Mouse (Mus musculus) c-Kit-positive CD71-positive TER-119-negative erythroid progenitor cells, embryonic 14.5 days (primary cell): ENCODE measurements around the gene Ermap.

Experiments used
- DNase-seq: peaks from one replicate; pipeline ENCODE4 v3.0.0-alpha.2; 2013; ENCODE audit warnings: low read depth

Gene Ermap

DNA sequence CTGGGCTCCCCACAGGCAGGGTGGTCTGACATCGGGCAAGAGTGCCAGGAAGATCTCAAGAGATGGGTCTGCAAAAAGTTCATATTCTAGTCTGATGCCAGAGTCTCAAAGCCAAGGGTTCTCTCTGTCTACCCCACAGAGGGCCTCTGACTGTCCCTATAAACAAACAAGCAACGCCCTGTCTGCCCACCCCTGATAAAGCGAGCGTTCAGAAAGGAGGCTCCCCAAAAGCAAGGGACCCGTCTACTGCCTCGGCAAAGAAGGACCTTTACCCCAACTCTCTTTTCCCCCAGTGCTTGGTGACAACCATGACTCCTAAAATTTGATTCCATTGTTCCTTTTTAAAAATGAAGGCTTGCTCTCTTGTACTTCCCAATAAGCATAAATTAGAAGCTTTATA, at the start of gene Ermap:
Ermap (minus strand) TSS at position 148 of the 400 bp plus-strand sequence.
- peak; percentile 90 for DNase-seq

DNA sequence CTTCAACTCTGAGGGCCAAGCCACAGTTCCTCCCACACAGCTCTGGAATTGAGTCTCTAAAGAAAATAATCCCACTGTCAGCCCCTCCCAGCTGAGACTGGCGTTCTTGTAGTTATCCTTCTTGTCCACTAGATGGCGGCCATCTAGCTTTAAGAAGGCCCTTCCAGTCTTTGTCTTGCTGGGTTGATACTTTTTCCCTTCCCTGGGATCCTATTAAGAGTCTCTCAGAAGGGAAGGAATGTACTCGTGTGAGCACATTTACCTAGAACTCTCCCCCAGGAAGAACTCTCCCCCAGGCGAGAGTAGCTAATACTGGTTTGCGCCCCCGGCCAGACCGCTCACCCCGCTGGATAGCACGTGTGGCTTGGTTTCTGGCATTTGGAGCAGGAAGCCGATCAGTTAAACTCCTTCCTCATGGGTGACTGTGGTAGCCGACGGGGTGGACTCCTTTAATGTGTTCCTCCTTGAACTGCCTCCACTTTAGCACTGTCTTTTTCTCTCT, 49.4 kb upstream of the Ermap start:
- peak; percentile 72 for DNase-seq

DNA sequence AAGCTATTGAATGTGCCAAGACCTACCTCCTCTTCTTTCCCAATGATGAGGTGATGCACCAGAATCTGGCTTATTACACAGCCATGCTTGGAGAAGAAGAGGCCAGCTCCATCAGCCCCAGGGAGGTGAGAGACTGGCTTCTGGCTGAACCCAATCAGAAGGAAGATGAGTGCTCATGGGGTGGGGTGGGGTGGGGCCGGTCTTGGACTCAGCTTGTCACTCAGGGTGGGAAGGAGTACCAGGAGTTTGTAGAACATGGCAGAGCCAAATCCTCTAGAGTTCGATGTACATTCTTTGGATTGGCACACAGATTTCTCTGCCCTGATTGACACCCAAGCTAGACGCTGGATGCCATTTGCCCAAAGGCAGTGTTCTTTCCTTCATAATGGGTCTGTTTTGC, 48.9 kb upstream of the Ermap start:
- no peak for DNase-seq

DNA sequence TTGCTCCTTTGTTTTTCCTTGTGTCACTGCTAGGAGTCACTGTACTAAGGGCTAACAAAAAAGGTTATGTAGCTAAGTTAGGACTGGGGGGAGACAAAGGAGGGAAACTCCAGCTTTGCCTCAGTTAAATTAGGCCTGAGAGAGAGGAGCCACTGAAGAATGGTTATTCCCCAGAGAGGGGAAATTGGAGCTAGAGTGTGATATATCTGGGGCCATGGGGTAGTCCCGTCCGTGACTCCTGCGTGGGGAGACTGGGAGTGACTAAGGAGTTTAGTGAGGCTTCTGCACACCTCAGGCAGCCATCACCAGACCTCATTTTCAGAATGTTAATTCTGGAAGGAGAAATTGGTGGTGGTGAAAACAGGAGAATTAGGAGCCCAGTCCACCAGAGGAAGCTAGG, 44.5 kb upstream of the Ermap start:
- no peak for DNase-seq

DNA sequence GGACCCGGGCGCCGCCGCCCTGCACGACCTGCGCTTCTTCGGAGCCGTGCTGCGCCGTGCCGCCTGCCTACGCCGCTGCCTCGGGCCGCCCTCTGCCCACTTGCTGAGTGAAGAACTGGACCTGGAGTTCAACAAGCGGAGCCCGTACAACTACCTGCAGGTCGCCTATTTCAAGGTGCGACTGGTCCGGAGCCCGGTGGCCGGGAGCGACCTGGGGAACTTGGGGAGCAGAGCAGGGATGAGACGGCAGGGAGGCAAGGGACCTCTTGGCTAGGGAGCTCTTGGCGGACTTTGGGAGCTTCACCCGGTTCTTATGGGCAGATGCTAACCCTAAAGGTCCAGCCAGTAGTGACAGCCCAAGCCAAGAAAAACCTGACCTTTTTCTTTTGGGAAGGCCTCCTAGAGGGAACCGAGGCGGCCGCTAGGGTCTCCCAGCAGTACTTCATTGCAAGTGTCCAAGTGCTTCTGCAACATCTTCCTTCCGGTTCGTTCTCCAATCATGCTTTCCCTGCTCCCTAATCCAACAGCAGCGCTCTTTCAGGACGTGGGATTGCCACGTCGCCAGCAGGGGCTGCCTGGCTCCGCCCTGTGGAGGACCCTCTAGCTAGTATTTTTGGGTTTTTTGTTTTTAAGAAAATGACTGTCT, 43.6 kb upstream of the Ermap start:
- no peak for DNase-seq

DNA sequence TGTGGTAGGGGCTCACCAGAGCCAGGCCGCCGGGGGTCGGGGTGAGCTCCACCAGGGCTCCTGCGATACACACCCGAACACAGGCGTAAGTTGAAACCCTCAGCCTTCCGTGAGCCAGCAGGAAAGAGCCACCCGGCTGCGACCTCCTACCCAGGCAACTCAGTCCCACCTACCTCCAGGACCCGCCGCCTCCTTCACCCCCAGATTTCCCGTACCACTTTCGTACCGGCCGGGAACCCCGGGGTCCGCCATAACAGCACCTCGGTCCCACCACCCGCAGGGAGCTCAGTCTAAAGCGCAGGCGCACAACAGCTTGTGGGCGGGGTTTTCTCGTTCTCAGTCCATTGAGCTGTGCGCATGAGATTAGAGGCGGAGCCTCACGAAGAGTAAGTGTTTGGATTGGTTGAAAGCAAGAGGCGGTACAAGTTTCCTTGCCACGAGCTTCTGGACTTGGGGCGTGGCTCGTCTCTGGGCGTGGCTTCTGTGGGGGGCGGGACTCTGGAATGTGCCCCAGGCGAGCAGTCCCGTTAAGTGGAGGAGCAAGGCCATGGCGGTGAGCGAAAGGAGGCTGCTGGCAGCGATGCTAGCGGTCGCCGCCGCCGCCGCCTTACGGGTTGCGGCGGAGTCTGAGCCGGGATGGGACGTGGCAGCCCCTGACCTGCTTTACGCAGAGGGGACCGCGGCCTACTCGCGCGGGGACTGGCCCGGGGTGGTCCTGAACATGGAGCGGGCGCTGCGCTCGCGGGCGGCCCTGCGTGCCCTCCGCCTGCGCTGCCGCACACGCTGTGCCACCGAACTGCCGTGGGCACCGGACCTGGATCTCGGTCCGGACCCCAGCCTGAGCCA, 42.8 kb upstream of the Ermap start, which contains the start of the genes AU022252 and P3h1:
AU022252 (minus strand) TSS at position 303 of the 846 bp plus-strand sequence.
P3h1 (plus strand) TSS at position 506 of the 846 bp plus-strand sequence.
- peak; percentile 100 for DNase-seq

DNA sequence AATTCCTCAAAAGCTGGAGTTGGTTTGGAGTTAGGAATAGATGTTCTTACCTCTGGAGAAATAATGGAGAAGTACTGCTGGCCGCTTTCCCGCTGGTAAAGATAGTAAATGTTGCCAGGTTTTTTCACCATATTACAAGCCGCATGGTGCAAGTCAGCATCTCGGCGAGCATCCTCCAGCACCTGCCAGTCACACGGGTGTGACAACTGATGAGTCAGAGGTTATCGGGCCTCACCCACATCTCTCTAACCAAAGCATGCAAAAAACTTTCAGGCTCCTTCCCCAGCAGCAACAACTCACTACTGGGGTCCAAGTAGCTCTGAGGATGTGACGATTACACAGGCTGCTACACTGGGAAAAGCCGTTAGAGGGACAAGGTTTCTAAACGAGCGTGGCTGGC, 36.9 kb upstream of the Ermap start:
- DNase-seq, result no peak

DNA sequence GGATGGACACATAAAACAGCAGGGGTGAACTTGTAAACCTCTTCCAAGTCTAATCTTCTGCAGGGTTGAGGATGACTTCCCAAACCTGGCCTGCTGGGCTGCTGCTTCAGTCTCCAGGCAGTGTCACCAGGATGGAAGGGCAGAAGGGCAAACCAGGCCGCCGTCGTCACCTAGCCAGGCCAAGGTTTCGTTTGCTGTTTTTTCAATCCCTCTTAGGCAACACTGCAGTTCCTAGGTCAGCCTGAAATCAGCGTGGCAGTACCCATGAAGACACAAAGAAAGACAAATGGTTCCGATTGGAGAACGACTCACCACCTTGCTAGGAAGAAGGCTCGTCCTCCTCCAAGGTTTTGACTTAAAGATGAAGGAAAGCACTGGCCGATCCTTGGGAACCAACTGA, 35.9 kb upstream of the Ermap start:
- DNase-seq, result no peak

DNA sequence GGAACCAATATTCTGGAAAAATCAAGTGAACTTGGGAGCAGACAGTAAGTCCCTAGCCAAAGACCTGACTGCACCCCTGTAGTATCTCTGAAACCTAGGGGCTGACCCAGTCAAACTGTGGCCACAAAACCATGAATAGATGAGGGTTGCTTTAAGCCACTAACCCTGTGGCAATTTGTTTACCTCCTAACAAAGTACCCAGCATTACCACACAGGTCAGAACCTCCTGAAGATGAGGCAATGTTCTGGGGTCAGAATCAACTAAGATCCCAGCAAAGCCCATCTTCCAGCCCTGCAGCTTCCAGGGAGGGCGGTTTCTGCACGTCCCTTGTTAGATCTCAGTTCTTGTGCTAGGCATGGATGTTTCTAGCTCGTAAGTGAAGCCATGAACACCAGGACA, 34.7 kb upstream of the Ermap start:
- no peak for DNase-seq

DNA sequence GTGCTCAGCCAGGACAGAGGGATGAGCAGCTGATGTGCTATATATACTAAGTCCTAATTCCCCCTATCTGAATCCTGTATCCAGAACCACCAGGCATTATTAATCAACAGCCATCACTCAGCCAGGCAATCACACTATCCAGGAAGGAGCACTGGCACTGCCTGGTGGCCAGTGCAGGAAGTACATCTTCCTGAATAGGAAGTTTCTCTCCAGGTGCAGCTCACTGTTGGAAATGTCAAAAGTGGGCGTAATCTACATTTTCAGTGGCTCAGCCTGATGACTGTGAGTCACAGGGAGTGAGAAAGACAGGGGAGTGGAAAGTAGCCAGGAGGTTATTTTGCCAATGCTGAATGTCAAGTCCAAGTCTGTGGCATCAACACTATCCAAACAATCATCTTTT, 33.9 kb upstream of the Ermap start:
- DNase-seq, result peak; percentile 70

DNA sequence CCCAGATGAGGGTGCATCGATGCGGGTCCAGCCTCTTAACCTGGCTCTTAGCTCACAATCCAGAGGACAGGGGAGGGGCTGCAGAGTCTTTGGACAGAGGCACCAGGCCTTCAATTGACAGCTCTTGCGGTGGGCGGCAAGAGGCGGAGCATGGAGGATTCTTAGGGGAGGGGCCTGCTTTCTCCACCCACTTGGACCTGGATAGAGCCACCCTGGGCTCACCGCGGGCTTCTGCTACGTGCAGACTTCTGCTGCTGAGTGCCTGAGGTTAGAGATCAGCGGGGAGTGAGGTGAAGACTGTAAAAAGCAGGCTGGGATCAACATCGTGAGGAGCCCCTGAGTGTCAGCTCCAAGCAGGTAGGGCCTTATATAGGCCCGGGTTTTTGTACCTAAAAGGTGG, 28.4 kb upstream of the Ermap start, which contains the start of gene Tmem269:
Tmem269 (minus strand) TSS at position 49 of the 400 bp plus-strand sequence.
- no peak for DNase-seq

DNA sequence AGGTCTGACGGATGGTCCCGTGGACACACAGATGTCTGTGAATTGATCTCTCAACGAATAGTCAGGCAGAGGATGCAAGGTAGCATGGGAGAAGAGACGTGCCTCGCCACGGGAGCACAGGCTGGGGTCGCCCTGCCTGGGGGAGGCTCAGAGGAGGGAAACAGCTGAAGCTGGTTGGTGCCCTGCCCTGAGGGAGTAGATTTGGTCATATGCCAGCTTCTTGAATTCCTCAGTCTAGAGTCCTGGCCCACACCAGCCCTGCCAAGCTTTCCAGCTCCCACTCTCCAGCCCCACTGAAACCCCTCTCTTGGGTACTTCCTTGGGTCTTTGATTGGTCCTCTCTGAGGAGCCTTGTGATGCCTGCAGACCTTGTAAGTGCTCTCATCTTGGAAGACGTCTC, 26.9 kb upstream of the Ermap start:
- DNase-seq, result no peak

DNA sequence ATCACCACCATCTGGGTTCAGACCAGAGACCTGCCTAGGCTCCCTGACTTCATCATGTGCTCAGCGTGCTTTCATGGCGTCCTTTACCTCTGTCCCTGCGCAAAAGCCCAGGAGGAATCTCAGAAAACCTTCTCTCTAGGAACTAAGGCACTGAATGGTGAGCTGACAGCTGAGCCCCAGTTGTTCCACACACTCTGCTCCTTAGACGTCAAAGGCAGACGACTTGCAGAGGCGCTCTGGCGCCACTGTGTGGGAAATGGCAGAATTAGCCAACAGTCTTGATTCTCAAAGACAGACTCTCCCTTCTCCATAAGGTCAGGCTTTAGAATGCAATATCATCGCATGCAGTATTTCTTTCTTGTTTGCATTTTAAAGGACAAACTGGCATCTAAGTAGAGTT, 14.9 kb upstream of the Ermap start:
- DNase-seq, result peak; percentile 74

DNA sequence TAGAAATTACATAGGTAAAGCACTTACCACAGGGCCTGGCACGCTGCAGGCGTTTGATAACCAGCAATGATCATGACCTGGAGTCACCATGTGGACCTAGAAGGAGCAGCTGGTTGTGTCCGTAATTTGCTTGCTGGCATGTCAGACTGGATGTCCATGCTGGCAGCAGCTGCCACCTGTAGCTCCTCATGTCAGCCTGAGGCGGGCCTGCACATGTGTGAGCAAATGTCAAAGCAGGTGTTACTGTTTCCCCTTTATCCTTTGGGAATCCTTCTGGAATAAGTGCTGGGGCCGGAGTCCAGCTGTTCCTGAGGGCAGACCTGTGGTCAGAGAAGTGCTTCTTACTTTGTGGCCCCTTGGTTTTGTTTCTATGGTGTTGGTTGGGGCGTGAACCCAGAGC, 8.3 kb upstream of the Ermap start:
- DNase-seq, result no peak

DNA sequence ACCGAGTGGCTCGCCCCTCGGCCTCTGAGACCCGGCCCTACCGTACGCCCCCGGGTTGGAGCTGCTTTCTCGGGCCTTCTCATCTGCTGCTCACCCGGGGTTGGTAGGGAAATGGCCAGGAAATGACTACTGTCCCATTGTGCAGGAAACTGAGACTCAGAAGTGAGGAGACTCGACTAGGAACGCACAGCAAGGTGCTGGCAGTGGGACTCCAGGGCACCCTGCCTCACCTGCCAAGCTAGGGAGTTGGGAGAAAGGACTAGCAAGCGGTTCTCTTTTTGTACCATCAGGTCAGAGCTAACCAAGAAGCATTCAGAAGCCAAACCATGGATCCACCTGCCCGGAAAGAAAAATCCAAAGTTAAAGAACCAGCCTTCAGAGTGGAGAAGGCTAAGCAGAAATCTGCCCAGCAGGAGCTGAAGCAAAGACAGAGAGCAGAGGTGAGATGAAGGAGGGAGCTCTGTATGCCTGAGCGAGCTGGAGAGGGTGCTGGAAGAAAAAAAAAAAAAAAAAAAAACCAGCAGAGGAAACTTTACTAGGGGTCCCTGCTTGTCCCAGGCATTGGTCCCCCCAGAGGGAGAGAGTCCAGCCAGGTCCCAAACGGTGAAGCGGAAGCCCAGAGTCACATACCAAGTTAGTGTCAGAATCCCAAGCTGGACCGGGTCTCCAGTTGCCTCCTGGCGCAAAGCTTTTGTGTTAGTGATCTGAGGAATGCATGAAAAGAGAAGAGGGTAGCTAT, 5.9 kb upstream of the Ermap start:
- DNase-seq, result no peak

DNA sequence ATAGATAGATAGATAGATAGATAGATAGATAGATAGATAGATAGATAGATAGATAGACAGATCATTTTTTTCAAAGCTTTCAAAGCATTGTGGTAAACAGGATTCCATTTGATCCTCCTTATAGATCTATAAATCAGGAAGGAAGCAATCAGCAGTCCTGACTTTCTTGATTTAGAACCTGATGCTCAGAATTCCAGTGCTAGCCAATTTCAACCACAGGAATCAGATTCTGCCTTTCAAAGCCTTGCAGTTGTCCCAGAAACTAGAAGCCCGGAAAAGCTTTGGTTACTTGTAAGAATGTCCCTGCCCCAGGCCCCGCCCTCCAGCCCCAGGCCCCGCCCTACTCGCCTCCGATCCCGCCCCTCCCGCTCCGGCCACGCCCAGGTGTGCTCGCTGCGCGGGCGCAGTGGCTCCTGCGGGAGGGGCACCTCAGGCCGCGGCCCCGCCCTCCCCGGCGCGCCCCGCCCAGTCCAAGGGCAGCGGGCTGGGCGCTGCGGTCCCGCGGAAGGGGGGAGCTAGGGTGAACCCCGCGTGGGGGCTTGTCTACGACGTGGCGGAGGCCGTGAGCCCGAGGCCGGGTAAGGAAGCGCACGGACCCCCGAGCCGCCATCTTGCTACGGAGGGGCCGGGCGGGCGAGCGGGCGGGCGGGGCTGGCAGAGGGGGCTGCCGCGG, 5.2 kb upstream of the Ermap start, which contains the start of gene Svbp:
Svbp (plus strand) TSS at position 398 of the 673 bp plus-strand sequence.
- peak; percentile 79 for DNase-seq

DNA sequence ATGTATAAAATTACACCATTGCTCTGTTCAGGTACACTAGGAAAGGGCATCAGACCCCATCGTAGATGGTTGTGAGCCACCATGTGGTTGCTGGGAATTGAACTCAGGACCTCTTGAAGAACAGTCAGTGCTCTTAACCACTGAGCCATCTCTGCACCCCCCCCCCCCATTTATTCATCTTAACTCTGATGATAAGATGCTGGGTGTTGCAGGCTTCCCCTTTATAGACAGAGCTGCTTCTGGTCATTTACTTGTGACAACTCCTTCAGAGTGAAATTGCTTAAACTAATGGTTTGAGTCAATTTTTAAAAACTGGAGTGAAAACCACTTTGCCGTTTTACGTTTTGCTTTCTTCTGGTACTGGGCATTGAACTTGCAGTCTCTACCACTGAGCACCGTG, 2.9 kb upstream of the Ermap start:
- no peak for DNase-seq

DNA sequence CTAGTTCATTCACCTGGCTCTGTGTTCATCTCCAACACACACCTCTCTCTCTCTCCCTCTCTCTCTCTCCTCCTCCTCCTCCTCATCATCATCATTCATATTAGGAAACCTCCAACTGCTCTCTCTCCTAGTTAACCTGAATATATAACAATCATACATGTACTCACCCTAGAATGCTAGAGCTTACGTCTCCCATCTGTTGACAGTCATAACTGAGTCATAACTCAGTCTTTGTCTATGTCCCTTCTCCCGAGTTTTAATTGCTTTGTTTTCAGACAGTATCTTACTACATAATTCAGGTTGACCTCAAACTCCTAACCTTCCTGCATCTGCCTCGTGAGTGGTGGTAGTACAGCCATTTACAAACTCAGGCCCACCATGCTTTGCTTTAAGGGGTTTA, 1.5 kb upstream of the Ermap start:
- DNase-seq, result no peak

DNA sequence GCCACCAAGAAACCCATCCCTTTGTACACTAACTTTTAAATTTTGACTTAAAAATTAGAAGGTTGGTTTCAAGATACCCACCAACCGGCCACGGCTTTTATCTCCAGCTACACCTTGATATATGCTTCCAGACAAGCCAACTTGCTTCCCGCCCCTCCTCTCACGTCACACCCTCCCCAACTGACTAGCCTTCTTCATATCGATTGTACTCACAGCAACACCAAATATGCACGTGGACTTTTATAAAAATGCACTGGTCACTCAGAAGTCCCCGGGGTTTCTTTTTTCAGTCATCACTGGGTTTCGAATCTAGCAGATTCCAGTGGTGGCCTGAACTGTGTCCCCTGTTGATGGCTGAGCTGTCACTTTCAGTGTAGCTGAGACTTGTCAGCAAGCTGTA, 807 bp upstream of the Ermap start:
- peak; percentile 87 for DNase-seq

DNA sequence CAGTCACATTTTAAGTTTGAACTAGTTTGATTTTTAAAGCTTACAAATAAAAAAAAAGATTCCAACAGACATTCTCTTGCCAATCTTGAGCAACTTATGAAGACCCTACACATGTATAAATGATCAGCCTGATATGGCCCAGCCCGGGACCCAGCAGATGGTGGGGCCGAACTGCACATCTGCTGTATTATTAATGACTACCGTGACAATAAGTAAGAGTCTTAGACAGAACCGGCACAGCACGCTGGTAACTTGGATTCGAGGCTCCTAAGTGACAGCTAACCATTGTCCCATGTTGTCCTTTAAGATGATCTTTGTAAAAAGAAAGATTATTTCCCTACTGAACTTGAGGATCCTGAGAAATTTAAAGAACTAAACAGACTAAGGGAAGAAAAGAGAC, 419 bp downstream of the Ermap start:
- DNase-seq, result no peak

DNA sequence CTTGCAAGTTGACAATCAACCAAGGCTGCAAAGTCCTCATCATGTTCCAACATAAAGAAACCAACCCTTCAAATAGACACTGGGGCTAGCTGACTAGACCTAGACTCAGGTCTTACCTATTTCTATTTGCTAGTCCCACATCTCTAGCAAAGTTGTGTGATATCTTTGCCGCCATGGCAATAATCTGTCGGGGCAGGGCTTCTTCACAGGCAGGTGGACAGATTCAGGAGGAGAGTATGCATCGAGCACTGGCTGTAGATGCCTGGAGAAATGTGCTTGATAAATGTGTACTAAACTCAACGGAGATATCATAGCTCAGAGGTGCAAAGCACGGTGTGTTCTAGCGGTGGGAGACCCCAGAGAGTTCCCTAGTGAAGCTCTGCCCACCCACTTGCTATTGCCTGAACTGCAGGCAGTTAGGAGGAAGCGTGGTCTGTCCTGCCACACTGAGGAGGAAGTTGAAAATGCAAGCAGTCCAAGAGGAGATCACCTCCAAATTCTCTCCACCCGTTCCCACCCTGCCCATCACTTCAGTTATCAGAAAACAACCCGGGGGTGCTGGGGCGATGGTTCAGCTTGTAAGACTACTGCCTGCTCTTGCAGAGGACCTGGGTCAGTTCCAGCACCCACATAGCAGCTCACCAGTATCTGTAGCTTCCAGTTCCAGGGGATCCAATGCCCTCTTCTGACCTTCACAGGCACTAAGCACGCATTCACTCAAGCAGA, 1.6 kb downstream of the Ermap start:
- DNase-seq, result peak; percentile 60
